Mouse (Mus musculus) megakaryocyte, embryonic 14.5 days (primary cell): ENCODE results near the gene Exd1. TPM values are rescaled to one million over a fixed set of nuclear protein-coding genes. Genes with fewer than 3 reads are reported as not detected.

Source experiments
- H3K27me3 ChIP-seq: replicated peaks from 2 replicates; pipeline ENCODE3; 2012; ENCODE audit warnings: inconsistent platforms
- H3K36me3 ChIP-seq: replicated peaks from 2 replicates; pipeline ENCODE3; 2012; ENCODE audit warnings: low read length, inconsistent platforms, mixed read lengths
- H3K4me1 ChIP-seq: 2 replicates; pipeline ENCODE4 v1.6.1; 2012; ENCODE audit warnings: inconsistent platforms
- H3K4me3 ChIP-seq: replicated peaks from 2 replicates; pipeline ENCODE3; 2012; ENCODE audit warnings: moderate library complexity, mild to moderate bottlenecking, inconsistent platforms
- H3K9me3 ChIP-seq: 2 replicates; pipeline ENCODE4 v1.6.1; 2012; ENCODE audit warnings: inconsistent platforms
- FLI1 ChIP-seq: IDR thresholded peaks from 2 replicates; pipeline ENCODE4 v1.6.1; 2012; ENCODE audit warnings: low read length, inconsistent platforms, mixed read lengths
- GATA1 ChIP-seq: IDR thresholded peaks from 3 replicates; pipeline ENCODE4 v1.6.1; 2012; ENCODE audit warnings: mixed read lengths, low read length, inconsistent platforms, borderline replicate concordance
- polyA plus RNA-seq: library from polyadenylated mRNA; stranded (reverse); fragments of >175 nt; gene quantifications from 2 replicates; pipeline ENCODE4 v1.2.3, GENCODE M21; 2012; ENCODE audit warnings: low replicate concordance; ENCODE audit not compliant: insufficient read depth

Gene Exd1
- polyA plus RNA-seq = 0.01 TPM in 1 of 2 replicates, not detected in the other

DNA sequence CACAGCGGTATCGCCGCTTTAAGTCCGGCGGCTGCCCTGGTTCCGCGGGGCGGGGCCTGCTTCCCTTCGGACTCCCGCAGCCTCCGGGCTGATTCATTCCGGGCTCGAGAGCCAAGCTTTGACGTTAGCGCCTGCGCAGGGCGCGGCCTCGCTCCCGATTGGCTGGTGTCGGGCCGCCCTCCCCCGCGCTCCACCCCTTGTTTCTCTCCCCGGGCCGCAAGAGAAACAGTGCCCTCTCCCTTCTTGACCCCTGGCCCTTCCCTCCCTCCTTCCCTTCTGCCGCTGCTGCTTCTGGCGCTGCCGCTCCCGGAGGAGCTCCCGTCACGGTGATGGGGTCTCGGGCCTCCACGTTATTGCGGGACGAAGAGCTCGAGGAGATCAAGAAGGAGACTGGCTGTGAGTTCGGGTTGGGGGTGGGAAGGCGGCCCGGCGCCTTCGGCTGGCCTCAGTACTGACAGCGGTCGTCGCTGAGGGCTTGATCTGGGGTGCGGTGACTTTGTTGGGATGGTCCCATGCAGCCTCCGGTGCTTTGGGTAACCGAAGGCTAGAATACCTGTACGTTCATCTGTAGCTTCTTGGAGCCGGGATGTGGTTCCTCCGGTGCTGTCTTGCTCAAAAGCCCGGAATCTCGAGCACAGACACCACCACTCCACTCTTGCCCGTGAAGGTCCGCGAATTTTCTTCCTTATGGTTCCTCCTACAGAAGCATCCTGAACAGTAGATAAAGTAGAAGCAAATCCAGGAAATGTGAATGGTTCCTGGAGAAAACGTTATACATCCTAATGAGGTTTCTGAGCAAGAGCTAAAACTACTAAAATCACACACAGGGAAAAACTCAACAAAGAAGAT is at the start of gene Exd1, which contains the start of gene Chp1:
Gene Exd1, minus strand, starts transcription at position 106 of the 849 bp plus-strand sequence.
Gene Chp1, plus strand, starts transcription at position 176 of the 849 bp plus-strand sequence.
- Histone ChIP-seq H3K4me3 (peak within 1 kb of the TSS; percentile 92), H3K27me3 (no peaks in the 10 kb centered on the region), H3K4me1 (peaks cover 30% of the 10 kb centered on the region), H3K9me3 (no peaks in the 10 kb centered on the region), H3K36me3 (peaks cover 11% of the 10 kb centered on the region)
- no peak for TF ChIP-seq FLI1
- TF ChIP-seq GATA1 = no peak

DNA sequence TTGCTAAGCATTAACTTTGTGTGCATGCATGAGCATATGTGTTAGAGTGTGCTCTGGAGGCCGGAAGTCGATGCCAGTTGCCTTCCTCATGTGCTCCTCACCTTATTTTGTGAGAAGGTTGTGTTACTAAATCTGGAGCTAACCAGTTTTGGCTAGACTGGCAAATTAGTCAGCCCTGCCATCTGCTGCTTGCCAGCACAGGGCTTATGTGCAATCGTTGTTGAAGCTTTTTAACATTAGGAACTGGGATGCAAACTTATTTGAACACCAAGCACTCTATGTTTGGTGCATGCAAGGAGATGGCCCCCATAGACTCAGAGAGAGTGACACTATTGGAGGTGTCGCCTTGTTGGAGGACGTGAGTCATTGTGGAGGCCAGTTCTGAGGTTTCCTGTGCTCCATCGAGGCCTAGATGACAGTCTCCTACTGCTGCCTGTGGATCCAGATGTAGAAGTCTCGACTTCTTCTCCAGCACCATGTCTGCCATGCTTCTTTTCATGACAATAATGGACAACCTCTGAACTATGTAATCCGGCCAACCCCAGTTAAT is 49.4 kb upstream of the Exd1 start:
- H3K27me3 ChIP-seq = no peaks in the 10 kb centered on the region
- peak overlapping the region; percentile 78 for H3K4me3 ChIP-seq
- H3K9me3 ChIP-seq = no peaks in the 10 kb centered on the region
- TF ChIP-seq FLI1 (no peak), GATA1 (no peak)
- peaks cover 65% of the 10 kb centered on the region for H3K4me1 ChIP-seq
- peaks cover 56% of the 10 kb centered on the region for H3K36me3 ChIP-seq

DNA sequence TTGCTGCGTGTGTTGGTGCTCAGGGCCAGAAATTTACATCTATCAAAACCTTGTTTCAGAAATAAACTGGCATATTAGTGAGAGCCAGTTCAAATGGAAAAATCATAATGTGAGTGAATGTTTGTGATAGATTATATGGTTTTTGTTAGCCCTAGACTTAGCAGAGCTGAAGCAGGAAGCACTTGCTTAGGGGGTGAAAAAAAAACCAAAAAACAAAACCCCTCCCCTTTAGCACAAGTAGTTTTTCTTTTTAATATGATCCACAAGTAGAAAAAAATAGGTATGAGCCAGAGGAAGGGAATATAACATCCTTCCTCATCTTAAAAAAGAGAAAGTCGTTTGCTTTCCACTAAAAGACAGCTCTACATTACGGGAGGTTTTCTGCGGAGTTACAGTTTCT is 47.9 kb upstream of the Exd1 start:
- Histone ChIP-seq H3K27me3 (no peaks in the 10 kb centered on the region), H3K9me3 (no peaks in the 10 kb centered on the region), H3K4me1 (peaks cover 50% of the 10 kb centered on the region), H3K36me3 (peaks cover 49% of the 10 kb centered on the region), H3K4me3 (peak overlapping the region; percentile 99)
- TF ChIP-seq GATA1 (no peak), FLI1 (no peak)

DNA sequence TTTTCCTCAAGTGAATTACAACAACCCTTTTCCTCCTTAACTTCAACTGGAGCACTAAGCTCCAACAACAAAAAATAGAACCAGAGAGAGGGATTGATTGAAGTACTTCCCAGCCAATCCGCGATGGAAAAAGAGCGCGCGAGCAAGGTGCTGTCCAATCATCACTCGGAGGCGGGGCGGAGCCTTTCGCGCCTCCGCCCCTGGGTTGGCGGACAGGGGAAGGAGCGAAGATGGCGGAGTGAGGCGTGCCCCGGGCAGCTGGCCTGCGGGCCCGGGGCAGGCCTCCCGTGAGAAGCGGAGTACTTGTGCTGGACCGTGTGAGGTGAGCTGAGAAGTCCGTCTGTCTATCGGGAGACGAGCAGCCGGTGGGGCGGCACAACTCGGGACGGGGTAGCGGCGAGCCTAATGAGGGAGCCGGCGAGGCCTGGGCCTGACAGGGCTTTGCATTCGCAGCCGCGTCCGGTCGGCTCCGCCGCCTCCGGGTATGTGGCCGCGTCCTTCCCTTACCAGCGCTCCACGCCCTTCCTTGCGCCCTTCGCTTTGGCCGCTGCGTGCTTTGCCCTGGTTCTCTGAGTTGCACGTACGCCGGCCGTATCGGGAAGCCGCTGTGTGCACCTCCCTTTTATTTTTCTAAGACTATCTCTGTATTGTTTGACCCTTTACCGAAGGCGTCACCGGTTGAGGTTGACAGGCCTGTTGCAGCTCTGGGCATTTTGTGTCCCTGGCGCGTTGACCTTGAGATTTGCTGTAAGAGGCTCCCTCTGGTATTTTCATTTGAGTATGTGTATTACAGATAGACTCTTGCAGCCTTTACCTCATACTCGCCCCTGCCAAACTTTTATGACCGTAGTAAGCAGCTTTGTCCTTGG is 46.9 kb upstream of the Exd1 start:
- H3K27me3 ChIP-seq = no peaks in the 10 kb centered on the region
- TF ChIP-seq GATA1 = no peak
- no peak for TF ChIP-seq FLI1
- peaks cover 41% of the 10 kb centered on the region for H3K36me3 ChIP-seq
- peak overlapping the region; percentile 99 for H3K4me3 ChIP-seq
- H3K9me3 ChIP-seq = no peaks in the 10 kb centered on the region
- H3K4me1 ChIP-seq = peaks cover 44% of the 10 kb centered on the region

DNA sequence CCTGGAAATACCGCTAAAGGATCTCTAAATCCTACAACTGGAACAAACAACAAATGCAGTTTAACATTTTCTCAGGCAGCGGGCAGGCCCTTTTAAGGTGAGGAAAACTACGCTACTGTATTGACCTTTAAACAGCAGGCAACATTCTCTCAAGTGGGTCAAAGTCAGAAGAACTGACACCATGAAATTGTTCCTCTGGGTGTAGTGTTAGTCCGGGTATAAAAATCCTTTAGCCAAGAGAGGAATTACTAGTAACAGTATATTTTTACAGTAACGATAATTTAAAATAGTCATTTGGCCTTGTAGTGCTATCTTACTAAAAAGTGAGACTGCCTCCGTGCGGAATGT is 46.3 kb upstream of the Exd1 start:
- no peaks in the 10 kb centered on the region for H3K27me3 ChIP-seq
- TF ChIP-seq GATA1 (no peak), FLI1 (no peak)
- H3K4me1 ChIP-seq = peaks cover 39% of the 10 kb centered on the region
- peaks cover 34% of the 10 kb centered on the region for H3K36me3 ChIP-seq
- H3K4me3 ChIP-seq = peak overlapping the region; percentile 99
- H3K9me3 ChIP-seq = no peaks in the 10 kb centered on the region

DNA sequence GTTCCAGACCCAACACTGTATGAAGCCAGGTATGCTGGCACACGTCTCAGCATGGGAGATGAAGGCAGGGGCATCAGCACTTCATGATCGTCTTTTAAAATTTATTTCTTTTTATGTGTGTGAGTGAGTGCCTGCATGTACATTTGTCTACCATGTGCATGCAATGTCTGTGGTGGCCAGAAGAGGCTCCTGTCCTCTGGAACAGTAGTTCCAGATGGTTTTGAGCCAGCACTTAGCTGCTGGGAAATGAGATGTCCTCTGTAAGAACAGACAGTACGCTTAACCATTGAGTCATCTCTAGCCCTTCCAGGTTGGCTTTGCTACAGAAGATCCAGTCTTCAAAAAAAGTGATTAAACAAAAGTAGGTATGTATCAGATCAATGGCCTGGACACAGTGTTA is 43.8 kb upstream of the Exd1 start:
- Histone ChIP-seq H3K27me3 (no peaks in the 10 kb centered on the region), H3K4me1 (peaks cover 17% of the 10 kb centered on the region), H3K36me3 (peaks cover 22% of the 10 kb centered on the region), H3K9me3 (no peaks in the 10 kb centered on the region), H3K4me3 (no peak overlapping the region)
- TF ChIP-seq FLI1 (no peak), GATA1 (no peak)

DNA sequence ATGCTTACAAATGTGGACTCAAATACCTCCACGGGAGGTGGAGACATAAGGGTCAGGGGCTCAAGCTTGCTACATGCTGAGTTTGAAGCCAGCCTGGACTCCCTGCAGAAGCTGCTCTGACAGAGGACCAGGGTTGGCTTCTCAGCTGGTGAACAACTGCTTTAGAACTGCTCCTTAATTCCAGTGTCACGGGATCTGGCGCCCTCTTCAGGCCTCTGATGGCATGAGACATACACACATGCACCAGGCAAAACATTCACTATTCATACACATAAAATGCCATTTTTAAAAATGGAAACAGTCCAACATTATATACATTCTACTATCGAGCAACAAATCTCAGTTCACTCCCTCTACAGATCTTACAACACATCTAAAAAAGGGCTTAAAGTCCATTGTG is 40.0 kb upstream of the Exd1 start:
- Histone ChIP-seq H3K27me3 (no peaks in the 10 kb centered on the region), H3K36me3 (peaks cover 43% of the 10 kb centered on the region), H3K9me3 (no peaks in the 10 kb centered on the region), H3K4me3 (no peak overlapping the region), H3K4me1 (no peaks in the 10 kb centered on the region)
- no peak for TF ChIP-seq GATA1
- TF ChIP-seq FLI1 = no peak

DNA sequence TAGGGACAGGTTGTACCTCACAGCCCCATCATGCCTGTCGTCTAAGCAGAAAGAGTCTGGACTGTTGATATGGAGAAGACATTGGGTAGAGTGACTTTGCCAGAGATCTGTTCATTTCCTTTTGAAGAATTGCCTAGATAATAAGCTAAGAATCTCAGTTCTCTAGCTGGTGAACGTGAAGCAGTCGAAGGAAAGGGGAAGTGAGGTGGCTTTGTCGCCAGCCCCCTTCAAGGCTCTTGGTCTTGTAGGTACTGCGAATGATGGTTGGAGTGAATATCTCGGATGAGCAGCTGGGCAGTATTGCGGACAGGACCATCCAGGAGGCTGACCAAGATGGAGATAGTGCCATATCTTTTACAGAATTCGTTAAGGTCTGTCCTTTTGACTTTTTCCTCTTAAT is 36.9 kb upstream of the Exd1 start:
- Histone ChIP-seq H3K36me3 (peaks cover 62% of the 10 kb centered on the region), H3K27me3 (no peaks in the 10 kb centered on the region)
- no peak for TF ChIP-seq GATA1

DNA sequence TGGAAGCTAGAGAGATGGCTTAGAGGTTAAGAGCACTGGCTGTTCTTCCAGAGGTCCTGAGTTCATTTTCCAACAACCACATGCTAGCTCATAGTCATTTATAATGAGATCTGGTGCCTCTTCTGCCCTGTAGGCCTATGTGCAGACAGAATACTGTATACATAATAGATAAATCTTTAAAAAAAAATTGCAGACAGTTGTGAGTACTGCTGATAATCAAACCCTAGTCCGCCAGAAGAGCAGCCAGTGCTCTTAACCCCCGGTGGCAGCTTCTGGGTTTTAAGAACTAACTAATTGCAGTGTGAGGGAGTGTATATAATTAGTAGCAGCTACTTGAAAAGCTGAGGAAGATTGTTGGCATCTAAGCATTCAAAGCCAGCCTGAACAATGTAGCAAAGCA is 36.0 kb upstream of the Exd1 start:
- Histone ChIP-seq H3K4me1 (no peaks in the 10 kb centered on the region), H3K4me3 (no peak overlapping the region), H3K9me3 (no peaks in the 10 kb centered on the region), H3K27me3 (no peaks in the 10 kb centered on the region), H3K36me3 (peaks cover 69% of the 10 kb centered on the region)
- no peak for TF ChIP-seq GATA1
- no peak for TF ChIP-seq FLI1

More for the DNA sequence above, 36.9 kb upstream of the Exd1 start:
- Histone ChIP-seq H3K4me1 (no peaks in the 10 kb centered on the region), H3K4me3 (no peak overlapping the region), H3K9me3 (no peaks in the 10 kb centered on the region)

DNA sequence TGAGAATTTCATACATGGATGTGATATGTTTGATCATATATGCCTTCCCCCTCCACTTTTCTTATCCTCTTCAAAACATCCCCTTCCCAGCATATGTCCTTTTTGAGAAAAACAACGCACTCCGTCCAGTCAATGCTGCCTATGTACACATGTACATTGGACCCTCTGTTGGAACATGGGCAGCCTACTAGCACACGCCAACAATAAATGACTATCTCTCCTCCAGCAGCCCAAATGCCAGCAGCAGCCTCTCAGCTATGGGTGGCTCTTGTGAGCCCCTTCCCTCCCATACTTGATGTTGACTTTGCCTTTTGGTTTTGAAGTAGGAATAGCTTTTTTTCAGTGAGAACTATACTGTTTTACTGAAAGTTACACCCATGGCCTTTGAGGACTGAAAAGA is 34.1 kb upstream of the Exd1 start:
- Histone ChIP-seq H3K4me3 (no peak overlapping the region), H3K27me3 (no peaks in the 10 kb centered on the region), H3K9me3 (no peaks in the 10 kb centered on the region), H3K4me1 (no peaks in the 10 kb centered on the region), H3K36me3 (peaks cover 74% of the 10 kb centered on the region)
- no peak for TF ChIP-seq FLI1
- TF ChIP-seq GATA1 = no peak
